Mouse (Mus musculus) forebrain, embryonic 12.5 days (tissue): ENCODE results near the gene Zscan2. TPM values are rescaled to one million over a fixed set of nuclear protein-coding genes. Genes with fewer than 3 reads are reported as not detected.
A peak's percentile ranks its signal among the peaks of the same experiment; 100 is the strongest.

Experiments used
- ATAC-seq: fragments of 200-750 bp; cut with Nextera tagmentation; 2 replicates; pipeline ENCODE4 v1.8.0; 2017; ENCODE audit warnings: moderate TSS enrichment; ENCODE audit not compliant: low FRiP score
- H3K27ac ChIP-seq: fragments of 300-500 bp; sonication (generic); 2 replicates; pipeline ENCODE4 v1.5.1; 2016; ENCODE audit warnings: mild to moderate bottlenecking
- H3K27me3 ChIP-seq: fragments of 300-500 bp; sonication (generic); 2 replicates; pipeline ENCODE4 v1.6.1; 2016; ENCODE audit warnings: mild to moderate bottlenecking
- H3K36me3 ChIP-seq: fragments of 300-500 bp; sonication (generic); replicated peaks from 2 replicates; pipeline ENCODE4 v1.6.1; 2016; ENCODE audit warnings: mild to moderate bottlenecking
- H3K4me1 ChIP-seq: fragments of 300-500 bp; sonication (generic); 2 replicates; pipeline ENCODE4 v1.6.1; 2016
- H3K4me2 ChIP-seq: fragments of 300-500 bp; sonication (generic); 2 replicates; pipeline ENCODE4 v1.6.1; 2016; ENCODE audit warnings: mild to moderate bottlenecking, moderate library complexity
- H3K4me3 ChIP-seq: fragments of 300-500 bp; sonication (generic); replicated peaks from 2 replicates; pipeline ENCODE4 v1.5.1; 2016; ENCODE audit warnings: mild to moderate bottlenecking
- H3K9ac ChIP-seq: fragments of 300-500 bp; sonication (generic); 2 replicates; pipeline ENCODE4 v1.6.1; 2016; ENCODE audit warnings: mild to moderate bottlenecking
- H3K9me3 ChIP-seq: fragments of 300-500 bp; sonication (generic); 2 replicates; pipeline ENCODE4 v1.6.1; 2016
- WGBS: fragments of 180-500 bp; shearing (Covaris S2); methylation state at CpG from one replicate; pipeline ENCODE4 v1.1.7; 2016; 5-methylcytosine and 5-hydroxymethylcytosine counted together
- polyA plus RNA-seq: library from polyadenylated mRNA; unstranded; fragments of >200 nt; fragmentation: Nextera tagmentation; extraction: Ambion mirVana; gene quantifications from 2 replicates; pipeline ENCODE4 v1.2.1, GENCODE M21; 2016

The Zscan2 gene
- polyA plus RNA-seq, 1 experiment from 2014 or later: 3.7 TPM

GRCm38 (mm10) chr7:80893753-80894129 lies 33.0 kb downstream of the Zscan2 start:
- peaks cover 10% of the 10 kb centered on the region for H3K4me1 ChIP-seq
- H3K9ac ChIP-seq: no peak overlapping the region
- no peaks in the 10 kb centered on the region for H3K9me3 ChIP-seq
- no peak overlapping the region for H3K4me3 ChIP-seq
- no peak for ATAC-seq
- 81% methylated on average over 6 of the region's 6 CpGs for WGBS
- no peak overlapping the region for H3K27ac ChIP-seq
- H3K27me3 ChIP-seq: no peaks in the 10 kb centered on the region
- no peak overlapping the region for H3K4me2 ChIP-seq
- H3K36me3 ChIP-seq: peaks cover 87% of the 10 kb centered on the region

- H3K4me2 ChIP-seq: no peak overlapping the region
- ATAC-seq: no peak
- no peak overlapping the region for H3K9ac ChIP-seq
- no peaks in the 10 kb centered on the region for H3K27me3 ChIP-seq
- H3K4me3 ChIP-seq: no peak overlapping the region
- no peaks in the 10 kb centered on the region for H3K9me3 ChIP-seq
- H3K4me1 ChIP-seq: peaks cover 5% of the 10 kb centered on the region
- WGBS: 89% methylated on average over 7 of the region's 7 CpGs
- no peak overlapping the region for H3K27ac ChIP-seq
- H3K36me3 ChIP-seq: peaks cover 87% of the 10 kb centered on the region
These were observed 33.5 kb downstream of the Zscan2 start for GRCm38 (mm10) chr7:80894196-80894595.

- Histone ChIP-seq H3K27ac (no peak overlapping the region), H3K4me2 (no peak overlapping the region), H3K36me3 (peaks cover 82% of the 10 kb centered on the region), H3K9ac (0 out of 2 replicates have a peak overlapping the region, but pooled peaks have one; percentile 3), H3K4me3 (no peak overlapping the region), H3K4me1 (peaks cover 3% of the 10 kb centered on the region), H3K9me3 (no peaks in the 10 kb centered on the region), H3K27me3 (no peaks in the 10 kb centered on the region)
- no peak for ATAC-seq
- 95% methylated on average over 14 of the region's 14 CpGs for WGBS
These were observed 34.2 kb downstream of the Zscan2 start for GRCm38 (mm10) chr7:80894815-80895519.

GRCm38 (mm10) chr7:80897134-80897533 lies 36.4 kb downstream of the Zscan2 start:
- H3K9me3 ChIP-seq: no peaks in the 10 kb centered on the region
- no peak overlapping the region for H3K4me2 ChIP-seq
- peaks cover 66% of the 10 kb centered on the region for H3K36me3 ChIP-seq
- H3K9ac ChIP-seq: peak overlapping the region; percentile 7; the same call in 1 of the 2 replicates
- peaks cover 16% of the 10 kb centered on the region for H3K4me1 ChIP-seq
- H3K27ac ChIP-seq: no peak overlapping the region
- no peaks in the 10 kb centered on the region for H3K27me3 ChIP-seq
- H3K4me3 ChIP-seq: no peak overlapping the region
- ATAC-seq: no peak
- 91% methylated on average over 7 of the region's 7 CpGs for WGBS

- no peak overlapping the region for H3K4me2 ChIP-seq
- 90% methylated on average over 4 of the region's 4 CpGs for WGBS
- H3K4me1 ChIP-seq: peaks cover 17% of the 10 kb centered on the region
- H3K9me3 ChIP-seq: no peaks in the 10 kb centered on the region
- no peak overlapping the region for H3K4me3 ChIP-seq
- peaks cover 60% of the 10 kb centered on the region for H3K36me3 ChIP-seq
- H3K9ac ChIP-seq: peak overlapping the region; percentile 7; the same call in 1 of the 2 replicates
- H3K27ac ChIP-seq: no peak overlapping the region
- no peaks in the 10 kb centered on the region for H3K27me3 ChIP-seq
- no peak for ATAC-seq
These were observed 37.0 kb downstream of the Zscan2 start for GRCm38 (mm10) chr7:80897721-80898120.

- under 1% methylated on average over 36 of the region's 36 CpGs for WGBS
- H3K9ac ChIP-seq: peak within 1 kb of the TSS; percentile 68
- H3K4me2 ChIP-seq: peak within 1 kb of the TSS; percentile 79
- H3K36me3 ChIP-seq: peaks cover 31% of the 10 kb centered on the region
- H3K27me3 ChIP-seq: no peaks in the 10 kb centered on the region
- no peaks in the 10 kb centered on the region for H3K9me3 ChIP-seq
- peak; percentile 96 for ATAC-seq
- peak within 1 kb of the TSS; percentile 79 for H3K27ac ChIP-seq
- peaks cover 29% of the 10 kb centered on the region for H3K4me1 ChIP-seq
- peak within 1 kb of the TSS; percentile 80 for H3K4me3 ChIP-seq
These were observed 40.3 kb downstream of the Zscan2 start, which contains the start of gene Wdr73 for GRCm38 (mm10) chr7:80900944-80901501. Gene Wdr73, minus strand, starts transcription at chr7:80901269.

- peak; percentile 30 for ATAC-seq
- peaks cover 29% of the 10 kb centered on the region for H3K4me1 ChIP-seq
- WGBS: 36% methylated on average over 15 of the region's 15 CpGs
- peaks cover 25% of the 10 kb centered on the region for H3K36me3 ChIP-seq
- peak overlapping the region; percentile 80 for H3K4me3 ChIP-seq
- H3K27ac ChIP-seq: peak overlapping the region; percentile 79
- H3K9ac ChIP-seq: peak overlapping the region; percentile 68
- H3K4me2 ChIP-seq: peak overlapping the region; percentile 79
- no peaks in the 10 kb centered on the region for H3K27me3 ChIP-seq
- no peaks in the 10 kb centered on the region for H3K9me3 ChIP-seq
These were observed 41.0 kb downstream of the Zscan2 start for GRCm38 (mm10) chr7:80901541-80902274.

- H3K9ac ChIP-seq: no peak overlapping the region; the same call in 1 of the 2 replicates
- H3K27ac ChIP-seq: no peak overlapping the region
- no peaks in the 10 kb centered on the region for H3K9me3 ChIP-seq
- peaks cover 15% of the 10 kb centered on the region; the same call in 1 of the 2 replicates for H3K36me3 ChIP-seq
- no peaks in the 10 kb centered on the region for H3K27me3 ChIP-seq
- H3K4me2 ChIP-seq: peak overlapping the region; percentile 89
- H3K4me1 ChIP-seq: peaks cover 29% of the 10 kb centered on the region
- ATAC-seq: no peak
- no peak overlapping the region for H3K4me3 ChIP-seq
- WGBS: 90% methylated on average over 11 of the region's 11 CpGs
These were observed 43.1 kb downstream of the Zscan2 start for GRCm38 (mm10) chr7:80903625-80904422.

- H3K36me3 ChIP-seq: peaks cover 22% of the 10 kb centered on the region; the same call in 1 of the 2 replicates
- H3K4me2 ChIP-seq: peak within 1 kb of the TSS; percentile 89
- H3K4me1 ChIP-seq: peaks cover 26% of the 10 kb centered on the region
- H3K9ac ChIP-seq: peak within 1 kb of the TSS; percentile 59
- no peaks in the 10 kb centered on the region for H3K9me3 ChIP-seq
- H3K27me3 ChIP-seq: no peaks in the 10 kb centered on the region
- H3K27ac ChIP-seq: no peak within 1 kb of the TSS
- peak within 1 kb of the TSS; percentile 47 for H3K4me3 ChIP-seq
- WGBS: 3% methylated on average over 19 of the region's 19 CpGs
- ATAC-seq: peak; percentile 55; the same call in 1 of the 2 replicates
These were observed 44.3 kb downstream of the Zscan2 start, which contains the start of gene Nmb for GRCm38 (mm10) chr7:80904921-80905515. Gene Nmb, minus strand, starts transcription at chr7:80905076.

- 76% methylated on average over 7 of the region's 7 CpGs for WGBS
- Histone ChIP-seq H3K27me3 (no peaks in the 10 kb centered on the region), H3K4me2 (no peak overlapping the region), H3K4me1 (no peaks in the 10 kb centered on the region), H3K4me3 (no peak overlapping the region), H3K36me3 (peaks cover 67% of the 10 kb centered on the region), H3K27ac (no peak overlapping the region), H3K9me3 (no peaks in the 10 kb centered on the region), H3K9ac (no peak overlapping the region)
- ATAC-seq: no peak
These were observed 50.3 kb downstream of the Zscan2 start for GRCm38 (mm10) chr7:80911053-80911452.

- Histone ChIP-seq H3K9me3 (no peaks in the 10 kb centered on the region), H3K27ac (no peak overlapping the region), H3K4me2 (no peak overlapping the region), H3K4me1 (no peaks in the 10 kb centered on the region), H3K36me3 (peaks cover 75% of the 10 kb centered on the region), H3K27me3 (no peaks in the 10 kb centered on the region), H3K9ac (no peak overlapping the region), H3K4me3 (no peak overlapping the region)
- WGBS: 89% methylated on average over 8 of the region's 8 CpGs
- ATAC-seq: no peak
These were observed 51.8 kb downstream of the Zscan2 start for GRCm38 (mm10) chr7:80912496-80912895.
